Mouse (Mus musculus): Measurements from ENCODE around the gene Acad12. TPM values are rescaled to one million over a fixed set of nuclear protein-coding genes. Genes with fewer than 3 reads are reported as not detected.

Gene Acad12
- total and polyA plus RNA-seq, 2 experiments from 2014 or later = 1.6 to 3.7 TPM

- no peak overlapping the region for H3K27ac ChIP-seq
- no peak for TF ChIP-seq CTCF (IDR thresholded peaks at IDR 0.05; ENCODE audit: low read depth)
- no peak overlapping the region for H3K9ac ChIP-seq (replicated peaks; ENCODE audit: low read length)
- WGBS = 68% methylated on average over 9 of the region's 9 CpGs
- H3K36me3 ChIP-seq (ENCODE audit: insufficient read depth, low read length) = peaks cover 17% of the 10 kb centered on the region
- H3K4me3 ChIP-seq (ENCODE audit: low read length) = no peak overlapping the region
- DNase-seq (ENCODE audit: low spot score) = no peak
- no peaks in the 10 kb centered on the region for H3K27me3 ChIP-seq (ENCODE audit: insufficient read depth, low read length)
- 0 out of 2 replicates have a peak, but pooled peaks have one; percentile 38 for ATAC-seq
- H3K4me2 ChIP-seq (ENCODE audit: low read depth, low read length) = no peak overlapping the region
- no peaks in the 10 kb centered on the region for H3K4me1 ChIP-seq (ENCODE audit: insufficient read depth, low read length)
- no peaks in the 10 kb centered on the region for H3K9me3 ChIP-seq (ENCODE audit: low read length)
Measured at GRCm38 (mm10) chr5:121569881-121570420, 48.8 kb downstream of the Acad12 start.

DNA sequence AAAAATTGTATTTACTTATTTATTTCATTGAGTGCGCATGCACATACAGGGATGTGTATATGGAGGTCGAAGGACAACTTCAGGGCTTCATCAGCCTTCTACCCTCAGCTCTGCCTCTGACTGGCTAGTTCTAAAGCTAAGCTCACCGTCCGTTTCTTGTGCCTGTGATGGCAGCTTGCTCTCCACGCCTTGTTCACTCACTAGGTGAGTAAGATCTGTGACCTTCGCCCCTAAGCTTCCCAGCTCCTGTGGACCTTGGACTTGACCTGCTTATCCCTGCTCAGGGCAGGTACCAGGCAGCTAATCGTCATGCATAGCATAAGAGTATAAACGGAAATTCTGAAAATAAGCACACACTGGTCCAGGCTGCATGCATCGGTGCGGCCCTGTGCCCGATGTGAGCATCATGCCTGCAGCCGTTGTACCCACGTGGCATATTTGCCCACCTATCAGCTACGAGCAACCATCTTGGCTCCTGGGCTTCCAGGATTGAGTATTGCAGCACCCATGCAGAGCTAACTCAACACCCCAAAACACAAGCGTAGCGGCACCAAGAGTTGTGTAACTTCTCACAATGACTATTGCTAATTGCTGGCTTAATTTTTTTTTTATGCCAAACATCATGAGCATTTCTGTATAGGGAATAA is 52.6 kb downstream of the Acad12 start:
- TF ChIP-seq CTCF (IDR thresholded peaks at IDR 0.05; ENCODE audit: low read depth) = no peak
- 0 out of 2 replicates have a peak, but pooled peaks cover 3% of the 10 kb centered on the region for H3K36me3 ChIP-seq (ENCODE audit: insufficient read depth, low read length)

GRCm38 (mm10) chr5:121564468-121564895 is 54.3 kb downstream of the Acad12 start:
- peak; percentile 81 for ATAC-seq
- no peak overlapping the region for H3K27ac ChIP-seq
- no peak overlapping the region for H3K9ac ChIP-seq (replicated peaks; ENCODE audit: low read length)
- H3K9me3 ChIP-seq (ENCODE audit: low read length) = no peaks in the 10 kb centered on the region
- H3K36me3 ChIP-seq (ENCODE audit: insufficient read depth, low read length) = no peaks in the 10 kb centered on the region
- peak overlapping the region; percentile 29; the same call in 1 of the 2 replicates for H3K4me2 ChIP-seq (ENCODE audit: low read depth, low read length)
- H3K4me3 ChIP-seq (ENCODE audit: low read length) = no peak overlapping the region
- TF ChIP-seq CTCF (IDR thresholded peaks at IDR 0.05; ENCODE audit: low read depth) = peak; percentile 89
- DNase-seq (ENCODE audit: low spot score) = peak; percentile 88
- no peaks in the 10 kb centered on the region for H3K4me1 ChIP-seq (ENCODE audit: insufficient read depth, low read length)
- WGBS = 13% methylated on average over 11 of the region's 11 CpGs
- no peaks in the 10 kb centered on the region for H3K27me3 ChIP-seq (ENCODE audit: insufficient read depth, low read length)

More for the DNA sequence above, 52.6 kb downstream of the Acad12 start:
- no peak overlapping the region for H3K4me3 ChIP-seq (ENCODE audit: low read length)
- WGBS = 91% methylated on average over 16 of the region's 16 CpGs
- no peaks in the 10 kb centered on the region for H3K9me3 ChIP-seq (ENCODE audit: low read length)
- H3K4me1 ChIP-seq (ENCODE audit: insufficient read depth, low read length) = no peaks in the 10 kb centered on the region
- H3K27me3 ChIP-seq (ENCODE audit: insufficient read depth, low read length) = no peaks in the 10 kb centered on the region
- no peak overlapping the region for H3K9ac ChIP-seq (replicated peaks; ENCODE audit: low read length)
- no peak for DNase-seq (ENCODE audit: low spot score)
- no peak overlapping the region for H3K27ac ChIP-seq
- H3K4me2 ChIP-seq (ENCODE audit: low read depth, low read length) = no peak overlapping the region
- no peak for ATAC-seq

DNA sequence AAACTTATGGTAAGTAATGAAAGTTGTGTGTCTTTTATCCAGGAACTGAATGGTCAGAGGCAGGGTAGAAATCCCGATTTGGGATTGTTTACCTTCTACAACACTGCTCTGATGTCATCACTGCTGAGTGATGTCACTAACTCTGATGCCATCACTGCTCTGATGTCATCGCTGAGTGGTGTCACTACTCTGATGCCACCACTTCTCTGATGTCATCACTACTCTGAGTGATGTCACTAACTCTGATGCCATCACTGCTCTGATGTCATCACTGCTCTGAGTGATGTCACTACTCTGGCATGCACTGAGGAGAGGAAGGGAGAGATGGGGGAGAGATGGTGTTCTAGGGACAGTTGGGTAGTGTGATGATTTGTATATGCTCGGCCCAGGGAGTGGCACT is 56.3 kb downstream of the Acad12 start:
- H3K4me3 ChIP-seq (ENCODE audit: low read length) = no peak overlapping the region
- no peak overlapping the region for H3K9ac ChIP-seq (replicated peaks; ENCODE audit: low read length)
- H3K27me3 ChIP-seq (ENCODE audit: insufficient read depth, low read length) = no peaks in the 10 kb centered on the region
- no peak overlapping the region for H3K27ac ChIP-seq
- no peak overlapping the region for H3K4me2 ChIP-seq (ENCODE audit: low read depth, low read length)
- WGBS = 92% methylated on average over 3 of the region's 3 CpGs
- no peaks in the 10 kb centered on the region for H3K36me3 ChIP-seq (ENCODE audit: insufficient read depth, low read length)
- no peak for TF ChIP-seq CTCF (IDR thresholded peaks at IDR 0.05; ENCODE audit: low read depth)
- H3K4me1 ChIP-seq (ENCODE audit: insufficient read depth, low read length) = no peaks in the 10 kb centered on the region
- ATAC-seq (no peak), DNase-seq (ENCODE audit: low spot score) (no peak)
- no peaks in the 10 kb centered on the region for H3K9me3 ChIP-seq (ENCODE audit: low read length)

- no peaks in the 10 kb centered on the region for H3K27me3 ChIP-seq (ENCODE audit: insufficient read depth, low read length)
- H3K36me3 ChIP-seq (ENCODE audit: insufficient read depth, low read length) = no peaks in the 10 kb centered on the region
- H3K4me1 ChIP-seq (ENCODE audit: insufficient read depth, low read length) = peaks cover 4% of the 10 kb centered on the region; the same call in 1 of the 2 replicates
- H3K9me3 ChIP-seq (ENCODE audit: low read length) = no peaks in the 10 kb centered on the region
- ATAC-seq (no peak), DNase-seq (ENCODE audit: low spot score) (no peak)
- TF ChIP-seq CTCF (IDR thresholded peaks at IDR 0.05; ENCODE audit: low read depth) = no peak
- H3K4me3 ChIP-seq (ENCODE audit: low read length) = no peak overlapping the region
- H3K4me2 ChIP-seq (ENCODE audit: low read depth, low read length) = no peak overlapping the region
- H3K27ac ChIP-seq = no peak overlapping the region
- H3K9ac ChIP-seq (replicated peaks; ENCODE audit: low read length) = no peak overlapping the region
- 86% methylated on average over 7 of the region's 7 CpGs for WGBS
Measured at GRCm38 (mm10) chr5:121549196-121549595, 69.5 kb downstream of the Acad12 start.

DNA sequence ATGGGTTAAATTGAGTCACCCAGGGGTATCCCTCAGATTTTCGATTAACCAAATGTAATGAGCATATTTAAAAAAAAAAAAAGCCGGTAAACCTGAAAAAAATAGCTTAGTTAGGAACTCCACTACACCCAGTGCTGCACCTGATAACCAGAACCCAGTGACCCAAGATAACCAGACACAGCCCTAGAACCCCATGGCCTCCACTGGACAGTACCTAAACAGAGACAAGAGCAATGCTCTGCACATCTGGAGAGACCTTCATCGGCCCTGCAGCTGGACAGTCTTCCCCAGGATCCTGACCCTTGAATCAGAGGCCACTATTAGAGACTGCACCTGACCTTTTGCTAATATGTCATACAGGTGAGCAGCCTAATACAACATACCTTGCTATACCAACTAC is 71.7 kb downstream of the Acad12 start:
- TF ChIP-seq CTCF (IDR thresholded peaks at IDR 0.05; ENCODE audit: low read depth) = no peak
- DNase-seq (ENCODE audit: low spot score) (no peak), ATAC-seq (no peak)
- H3K27ac ChIP-seq = no peak overlapping the region
- no peaks in the 10 kb centered on the region for H3K36me3 ChIP-seq (ENCODE audit: insufficient read depth, low read length)
- H3K4me3 ChIP-seq (ENCODE audit: low read length) = no peak overlapping the region
- no peaks in the 10 kb centered on the region for H3K9me3 ChIP-seq (ENCODE audit: low read length)
- 96% methylated on average over 3 of the region's 3 CpGs for WGBS
- peaks cover 7% of the 10 kb centered on the region for H3K4me1 ChIP-seq (ENCODE audit: insufficient read depth, low read length)
- no peak overlapping the region for H3K4me2 ChIP-seq (ENCODE audit: low read depth, low read length)
- no peaks in the 10 kb centered on the region for H3K27me3 ChIP-seq (ENCODE audit: insufficient read depth, low read length)
- no peak overlapping the region for H3K9ac ChIP-seq (replicated peaks; ENCODE audit: low read length)

Other genes with a start within 250 kb of the Acad12 start
- gene Trafd1, start 233.3 kb downstream of the Acad12 start, total RNA-seq (2014; rRNA removed) = 81.9 and 94.4 TPM in 2 replicates
- 107 and 108 TPM in 2 replicates for gene Trafd1, start 233.3 kb downstream of the Acad12 start, polyA plus RNA-seq (2015; fragmentation: Nextera tagmentation; extraction: Ambion mirVana)
- 32.9 and 33.9 TPM in 2 replicates for gene Naa25, start 221.0 kb downstream of the Acad12 start, total RNA-seq (2014; rRNA removed)
- gene Naa25, start 221.0 kb downstream of the Acad12 start, polyA plus RNA-seq (2015; fragmentation: Nextera tagmentation; extraction: Ambion mirVana) = 37.5 and 38.3 TPM in 2 replicates
- 0.72 and 7.6 TPM in 2 replicates for gene Tmem116, start 167.0 kb downstream of the Acad12 start, total RNA-seq (2014; rRNA removed)
- gene Tmem116, start 167.0 kb downstream of the Acad12 start, polyA plus RNA-seq (2015; fragmentation: Nextera tagmentation; extraction: Ambion mirVana) = 2.3 and 2.6 TPM in 2 replicates
- gene Erp29, start 166.4 kb downstream of the Acad12 start, total RNA-seq (2014; rRNA removed) = 37.1 and 55.9 TPM in 2 replicates
- gene Erp29, start 166.4 kb downstream of the Acad12 start, polyA plus RNA-seq (2015; fragmentation: Nextera tagmentation; extraction: Ambion mirVana) = 192 and 196 TPM in 2 replicates
- not detected in 2 replicates for gene Adam1b, start 115.5 kb downstream of the Acad12 start, total RNA-seq (2014; rRNA removed)
- gene Adam1b, start 115.5 kb downstream of the Acad12 start, polyA plus RNA-seq (2015; fragmentation: Nextera tagmentation; extraction: Ambion mirVana) = not detected in 2 replicates
- 8.5 and 14.4 TPM in 2 replicates for gene Adam1a, start 73.5 kb downstream of the Acad12 start, total RNA-seq (2014; rRNA removed)
- gene Adam1a, start 73.5 kb downstream of the Acad12 start, polyA plus RNA-seq (2015; fragmentation: Nextera tagmentation; extraction: Ambion mirVana) = 1.3 and 1.4 TPM in 2 replicates
- gene Gm42878, start 73.5 kb downstream of the Acad12 start, total RNA-seq (2014; rRNA removed) = not detected in 2 replicates
- gene Gm42878, start 73.5 kb downstream of the Acad12 start, polyA plus RNA-seq (2015; fragmentation: Nextera tagmentation; extraction: Ambion mirVana) = not detected in 2 replicates
- 51.0 and 57.6 TPM in 2 replicates for gene Mapkapk5, start 73.0 kb downstream of the Acad12 start, total RNA-seq (2014; rRNA removed)
- gene Mapkapk5, start 73.0 kb downstream of the Acad12 start, polyA plus RNA-seq (2015; fragmentation: Nextera tagmentation; extraction: Ambion mirVana) = 43.1 and 46.1 TPM in 2 replicates
- gene Aldh2, start 25.1 kb downstream of the Acad12 start, total RNA-seq (2014; rRNA removed) = 87.7 and 106 TPM in 2 replicates
- 150 and 157 TPM in 2 replicates for gene Aldh2, start 25.1 kb downstream of the Acad12 start, polyA plus RNA-seq (2015; fragmentation: Nextera tagmentation; extraction: Ambion mirVana)
- 0.72 and 5.1 TPM in 2 replicates for gene Acad10, start 41.6 kb upstream of the Acad12 start, total RNA-seq (2014; rRNA removed)
- gene Acad10, start 41.6 kb upstream of the Acad12 start, polyA plus RNA-seq (2015; fragmentation: Nextera tagmentation; extraction: Ambion mirVana) = 1.2 and 1.4 TPM in 2 replicates
- gene Brap, start 41.6 kb upstream of the Acad12 start, total RNA-seq (2014; rRNA removed) = 41.2 and 41.7 TPM in 2 replicates
- 43.5 and 44.0 TPM in 2 replicates for gene Brap, start 41.6 kb upstream of the Acad12 start, polyA plus RNA-seq (2015; fragmentation: Nextera tagmentation; extraction: Ambion mirVana)
- 86.8 and 118 TPM in 2 replicates for gene Atxn2, start 92.4 kb upstream of the Acad12 start, total RNA-seq (2014; rRNA removed)
- 83.5 and 85.9 TPM in 2 replicates for gene Atxn2, start 92.4 kb upstream of the Acad12 start, polyA plus RNA-seq (2015; fragmentation: Nextera tagmentation; extraction: Ambion mirVana)
- gene Sh2b3, start 218.7 kb upstream of the Acad12 start, total RNA-seq (2014; rRNA removed) = 24.7 and 31.0 TPM in 2 replicates
- 6.5 and 6.6 TPM in 2 replicates for gene Sh2b3, start 218.7 kb upstream of the Acad12 start, polyA plus RNA-seq (2015; fragmentation: Nextera tagmentation; extraction: Ambion mirVana)
- gene Pheta1, start 230.0 kb upstream of the Acad12 start, total RNA-seq (2014; rRNA removed) = 48.9 and 52.5 TPM in 2 replicates
- gene Pheta1, start 230.0 kb upstream of the Acad12 start, polyA plus RNA-seq (2015; fragmentation: Nextera tagmentation; extraction: Ambion mirVana) = 28.0 and 28.3 TPM in 2 replicates